Mouse (Mus musculus): ENCODE results near the gene 5730409E04Rik.

5730409E04Rik gene

GRCm38 (mm10) chr4:126637446-126637845, 27.8 kb downstream of the 5730409E04Rik start:
- no peak for DNase-seq

- DNase-seq, result no peak
Measured at GRCm38 (mm10) chr4:126639339-126639738, 29.7 kb downstream of the 5730409E04Rik start.

- no peak for DNase-seq
Measured at GRCm38 (mm10) chr4:126641901-126642300, 32.3 kb downstream of the 5730409E04Rik start.

- no peak for DNase-seq
Measured at GRCm38 (mm10) chr4:126643815-126644214, 34.2 kb downstream of the 5730409E04Rik start.

GRCm38 (mm10) chr4:126644333-126644963, 34.8 kb downstream of the 5730409E04Rik start:
- DNase-seq, result no peak

- DNase-seq, result no peak
Measured at GRCm38 (mm10) chr4:126647996-126648910, 38.6 kb downstream of the 5730409E04Rik start.

- DNase-seq, result no peak
Measured at GRCm38 (mm10) chr4:126653148-126653547, 43.5 kb downstream of the 5730409E04Rik start.

GRCm38 (mm10) chr4:126655356-126655755, 45.7 kb downstream of the 5730409E04Rik start:
- DNase-seq, result no peak

GRCm38 (mm10) chr4:126661249-126661648, 51.6 kb downstream of the 5730409E04Rik start:
- no peak for DNase-seq

Measured in lung, postnatal 14 days (tissue).